Mouse (Mus musculus) liver, embryonic 15.5 days (tissue): ENCODE data around the gene Fbxl4. TPM values are rescaled to one million over a fixed set of nuclear protein-coding genes. Genes with fewer than 3 reads are reported as not detected.
A peak's percentile ranks its signal among the peaks of the same experiment; 100 is the strongest.
"Not testable (repeated sequence)": the region's sequence is repeated elsewhere in the genome, so short reads cannot be mapped to it uniquely, and the experiment has no call there.

Experiments used
- ATAC-seq: fragments of 200-750 bp; cut with Nextera tagmentation; 2 replicates; pipeline ENCODE4 v1.8.0; 2017; ENCODE audit warnings: moderate number of reproducible peaks, mild to moderate bottlenecking, moderate library complexity; ENCODE audit not compliant: insufficient read depth
- H3K27ac ChIP-seq: fragments of 300-500 bp; sonication (generic); replicated peaks from 2 replicates; pipeline ENCODE4 v1.5.1; 2015; ENCODE audit warnings: mild to moderate bottlenecking, inconsistent platforms
- H3K27me3 ChIP-seq: fragments of 300-500 bp; sonication (generic); 2 replicates; pipeline ENCODE4 v1.6.1; 2015; ENCODE audit warnings: mild to moderate bottlenecking, inconsistent platforms
- H3K36me3 ChIP-seq: fragments of 300-500 bp; sonication (generic); replicated peaks from 2 replicates; pipeline ENCODE4 v1.6.1; 2015; ENCODE audit warnings: moderate library complexity, mild to moderate bottlenecking, inconsistent platforms
- H3K4me1 ChIP-seq: fragments of 300-500 bp; sonication (generic); replicated peaks from 2 replicates; pipeline ENCODE4 v1.6.1; 2015; ENCODE audit warnings: inconsistent platforms
- H3K4me2 ChIP-seq: fragments of 300-500 bp; sonication (generic); 2 replicates; pipeline ENCODE4 v1.6.1; 2015; ENCODE audit warnings: moderate library complexity, mild to moderate bottlenecking, inconsistent platforms
- H3K4me3 ChIP-seq: fragments of 300-500 bp; sonication (generic); replicated peaks from 2 replicates; pipeline ENCODE4 v1.5.1; 2015; ENCODE audit warnings: mild to moderate bottlenecking, inconsistent platforms
- H3K9ac ChIP-seq: fragments of 300-500 bp; sonication (generic); 2 replicates; pipeline ENCODE4 v1.6.1; 2015; ENCODE audit warnings: moderate library complexity, mild to moderate bottlenecking, inconsistent platforms
- H3K9me3 ChIP-seq: fragments of 300-500 bp; sonication (generic); replicated peaks from 2 replicates; pipeline ENCODE4 v1.6.1; 2016; ENCODE audit warnings: inconsistent platforms
- WGBS: fragments of 180-500 bp; shearing (Covaris S2); methylation state at CpG from one replicate; pipeline ENCODE4 v1.1.7; 2015; ENCODE audit warnings: mixed read lengths; ENCODE audit not compliant: insufficient replicate concordance; 5-methylcytosine and 5-hydroxymethylcytosine counted together
- polyA plus RNA-seq: library from polyadenylated mRNA; unstranded; fragments of >200 nt; fragmentation: Nextera tagmentation; extraction: Ambion mirVana; gene quantifications from 2 replicates; pipeline ENCODE4 v1.2.1, GENCODE M21; 2015

Fbxl4 gene
- 4.3 and 4.4 TPM in 2 replicates for polyA plus RNA-seq

- Histone ChIP-seq H3K4me2 (peak within 1 kb of the TSS; percentile 84), H3K36me3 (no peaks in the 10 kb centered on the region), H3K4me3 (peak within 1 kb of the TSS; percentile 83), H3K4me1 (peaks cover 25% of the 10 kb centered on the region), H3K9me3 (no peaks in the 10 kb centered on the region), H3K27ac (peak within 1 kb of the TSS; percentile 83), H3K27me3 (no peaks in the 10 kb centered on the region), H3K9ac (peak within 1 kb of the TSS; percentile 69)
- ATAC-seq, result peak; percentile 97
- under 1% methylated on average over 61 of the region's 62 CpGs for WGBS
These were observed at the start of gene Fbxl4 for GRCm38 (mm10) chr4:22357266-22357930. TSS of gene Fbxl4 (plus strand) at chr4:22357543.

GRCm38 (mm10) chr4:22314564-22314963 lies 42.8 kb upstream of the Fbxl4 start:
- H3K4me2 ChIP-seq, result no peak overlapping the region
- H3K9ac ChIP-seq, result no peak overlapping the region
- no peaks in the 10 kb centered on the region for H3K27me3 ChIP-seq
- no peaks in the 10 kb centered on the region for H3K9me3 ChIP-seq
- no peak overlapping the region for H3K27ac ChIP-seq
- no peaks in the 10 kb centered on the region for H3K36me3 ChIP-seq
- H3K4me3 ChIP-seq, result no peak overlapping the region
- H3K4me1 ChIP-seq, result no peaks in the 10 kb centered on the region
- ATAC-seq, result no peak
- 62% methylated on average over 3 of the region's 3 CpGs for WGBS

- 69% methylated on average over 8 of the region's 8 CpGs for WGBS
- ATAC-seq, result peak; percentile 40; the same call in 1 of the 2 replicates
- no peaks in the 10 kb centered on the region for H3K9me3 ChIP-seq
These were observed 14.3 kb upstream of the Fbxl4 start for GRCm38 (mm10) chr4:22342816-22343573.

GRCm38 (mm10) chr4:22349086-22349485 lies 8.3 kb upstream of the Fbxl4 start:
- not testable (repeated sequence) for H3K9ac ChIP-seq, ATAC-seq, H3K9me3 ChIP-seq, H3K36me3 ChIP-seq, H3K4me1 ChIP-seq, H3K27ac ChIP-seq, H3K4me3 ChIP-seq, H3K27me3 ChIP-seq, H3K4me2 ChIP-seq
- 60% methylated on average over 4 of the region's 4 CpGs for WGBS

More at GRCm38 (mm10) chr4:22342816-22343573, 14.3 kb upstream of the Fbxl4 start:
- Histone ChIP-seq H3K4me3 (no peak overlapping the region), H3K27ac (no peak overlapping the region), H3K4me1 (no peaks in the 10 kb centered on the region; the same call in 1 of the 2 replicates), H3K4me2 (no peak overlapping the region; the same call in 1 of the 2 replicates), H3K36me3 (no peaks in the 10 kb centered on the region), H3K27me3 (no peaks in the 10 kb centered on the region), H3K9ac (no peak overlapping the region)

GRCm38 (mm10) chr4:22357931-22358300 lies 573 bp downstream of the Fbxl4 start:
- Histone ChIP-seq H3K9ac (peak overlapping the region; percentile 69), H3K4me3 (peak overlapping the region; percentile 83), H3K27ac (peak overlapping the region; percentile 83), H3K4me2 (peak overlapping the region; percentile 84), H3K4me1 (peaks cover 25% of the 10 kb centered on the region), H3K9me3 (no peaks in the 10 kb centered on the region), H3K27me3 (no peaks in the 10 kb centered on the region), H3K36me3 (no peaks in the 10 kb centered on the region)
- WGBS, result 2% methylated on average over 10 of the region's 10 CpGs
- ATAC-seq, result peak; percentile 37

- H3K4me2 ChIP-seq, result peak overlapping the region; percentile 84
- H3K4me3 ChIP-seq, result peak overlapping the region; percentile 83
- ATAC-seq, result no peak
- H3K27ac ChIP-seq, result no peak overlapping the region
- no peaks in the 10 kb centered on the region for H3K9me3 ChIP-seq
- 68% methylated on average over 10 of the region's 10 CpGs for WGBS
- no peaks in the 10 kb centered on the region for H3K27me3 ChIP-seq
- H3K9ac ChIP-seq, result no peak overlapping the region
- H3K4me1 ChIP-seq, result peaks cover 25% of the 10 kb centered on the region
- no peaks in the 10 kb centered on the region for H3K36me3 ChIP-seq
These were observed 1.1 kb downstream of the Fbxl4 start for GRCm38 (mm10) chr4:22358487-22358886.

- no peak overlapping the region for H3K27ac ChIP-seq
- H3K9me3 ChIP-seq, result no peaks in the 10 kb centered on the region
- 65% methylated on average over 5 of the region's 5 CpGs for WGBS
- no peaks in the 10 kb centered on the region for H3K36me3 ChIP-seq
- H3K4me3 ChIP-seq, result no peak overlapping the region
- H3K27me3 ChIP-seq, result no peaks in the 10 kb centered on the region
- H3K4me2 ChIP-seq, result no peak overlapping the region
- ATAC-seq, result no peak
- no peaks in the 10 kb centered on the region for H3K4me1 ChIP-seq
- H3K9ac ChIP-seq, result no peak overlapping the region
These were observed 10.0 kb downstream of the Fbxl4 start for GRCm38 (mm10) chr4:22367368-22367767.

GRCm38 (mm10) chr4:22378516-22378915 lies 21.2 kb downstream of the Fbxl4 start:
- Histone ChIP-seq H3K4me1 (no peaks in the 10 kb centered on the region), H3K4me2 (no peak overlapping the region), H3K27ac (no peak overlapping the region), H3K9ac (no peak overlapping the region), H3K4me3 (no peak overlapping the region), H3K27me3 (no peaks in the 10 kb centered on the region), H3K9me3 (no peaks in the 10 kb centered on the region), H3K36me3 (no peaks in the 10 kb centered on the region)
- 37% methylated on average over 1 of the region's 1 CpGs for WGBS
- ATAC-seq, result no peak

- no peak for ATAC-seq
- WGBS, result 48% methylated on average over 6 of the region's 6 CpGs
These were observed 23.3 kb downstream of the Fbxl4 start for GRCm38 (mm10) chr4:22380646-22381045.

GRCm38 (mm10) chr4:22383528-22384265 lies 26.4 kb downstream of the Fbxl4 start:
- WGBS, result 26% methylated on average over 1 of the region's 1 CpGs
- Histone ChIP-seq H3K36me3 (no peaks in the 10 kb centered on the region), H3K4me1 (no peaks in the 10 kb centered on the region), H3K27me3 (no peaks in the 10 kb centered on the region), H3K4me2 (no peak overlapping the region), H3K9me3 (no peaks in the 10 kb centered on the region), H3K27ac (no peak overlapping the region), H3K4me3 (no peak overlapping the region), H3K9ac (no peak overlapping the region)
- no peak for ATAC-seq

More at GRCm38 (mm10) chr4:22380646-22381045, 23.3 kb downstream of the Fbxl4 start:
- H3K4me3 ChIP-seq, result no peak overlapping the region
- no peaks in the 10 kb centered on the region for H3K27me3 ChIP-seq
- no peak overlapping the region for H3K9ac ChIP-seq
- H3K4me2 ChIP-seq, result no peak overlapping the region
- H3K9me3 ChIP-seq, result no peaks in the 10 kb centered on the region
- H3K36me3 ChIP-seq, result no peaks in the 10 kb centered on the region
- H3K4me1 ChIP-seq, result no peaks in the 10 kb centered on the region
- no peak overlapping the region for H3K27ac ChIP-seq

GRCm38 (mm10) chr4:22390045-22390444 lies 32.7 kb downstream of the Fbxl4 start:
- H3K27ac ChIP-seq, result no peak overlapping the region
- no peaks in the 10 kb centered on the region for H3K9me3 ChIP-seq
- WGBS, result 72% methylated on average over 7 of the region's 7 CpGs
- H3K9ac ChIP-seq, result no peak overlapping the region
- no peak overlapping the region for H3K4me3 ChIP-seq
- H3K27me3 ChIP-seq, result no peaks in the 10 kb centered on the region
- H3K36me3 ChIP-seq, result no peaks in the 10 kb centered on the region
- H3K4me2 ChIP-seq, result no peak overlapping the region
- no peaks in the 10 kb centered on the region for H3K4me1 ChIP-seq
- ATAC-seq, result no peak
